Mouse (Mus musculus): ENCODE data around the gene Gstm2.

Gstm2 gene

DNA sequence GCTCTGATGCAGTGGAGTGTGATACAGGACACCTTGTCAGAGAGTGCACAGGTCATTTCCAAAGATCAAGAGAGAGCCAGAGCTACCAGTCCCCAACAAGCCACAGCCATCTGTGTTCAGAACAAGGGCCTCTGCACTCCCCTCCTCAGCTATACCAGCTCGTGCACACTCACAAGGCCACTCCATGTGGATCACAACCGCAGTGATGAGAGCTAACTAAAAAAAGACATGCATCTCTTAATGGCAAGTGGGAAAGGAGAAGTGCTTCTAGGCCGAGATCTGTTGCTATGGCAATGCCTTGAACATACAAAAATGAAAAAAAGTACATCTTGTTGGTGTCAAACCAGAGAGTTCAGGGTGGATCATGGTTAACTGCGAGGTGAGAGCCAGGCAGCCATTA is 46.4 kb downstream of the Gstm2 start:
- DNase-seq: no peak

DNA sequence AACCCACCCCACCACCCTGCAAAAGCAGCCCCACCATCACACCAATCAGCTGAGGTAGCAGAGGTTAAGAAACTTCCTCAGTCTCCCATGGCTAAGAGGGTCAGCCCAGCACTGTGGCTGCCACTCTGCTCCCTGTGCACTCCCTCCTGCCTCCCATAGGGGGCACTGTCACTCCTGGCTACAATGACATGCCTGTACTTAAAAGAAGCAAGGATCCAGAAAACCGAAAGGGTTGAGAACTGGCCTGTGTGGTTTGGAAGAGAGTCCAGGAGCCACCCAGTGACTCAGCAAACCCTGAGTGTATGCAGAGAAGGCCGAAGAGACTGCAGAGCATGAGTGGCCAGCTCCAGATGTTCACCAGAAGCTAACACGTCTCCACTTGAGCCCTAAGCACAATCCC is 46.9 kb downstream of the Gstm2 start:
- peak; percentile 73 for DNase-seq

DNA sequence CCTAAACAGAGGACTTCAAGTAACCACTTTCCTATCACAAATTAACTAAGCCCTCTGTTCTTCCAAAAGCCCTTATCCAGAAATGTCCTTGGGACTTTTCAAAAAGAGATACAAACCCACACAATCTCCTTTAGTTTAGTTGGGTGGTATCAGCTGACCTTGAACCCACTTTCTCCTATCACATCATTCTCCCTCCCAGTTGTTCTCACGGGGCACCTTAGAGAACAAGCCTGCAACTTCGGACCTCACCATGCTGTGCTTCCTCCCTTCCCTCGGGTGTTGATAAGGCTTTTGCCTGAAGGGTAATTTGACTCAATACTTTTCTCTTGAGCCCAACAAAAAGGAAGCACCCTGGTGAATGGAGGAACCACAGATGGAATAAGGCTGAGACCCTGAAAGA is 50.4 kb downstream of the Gstm2 start:
- no peak for DNase-seq

DNA sequence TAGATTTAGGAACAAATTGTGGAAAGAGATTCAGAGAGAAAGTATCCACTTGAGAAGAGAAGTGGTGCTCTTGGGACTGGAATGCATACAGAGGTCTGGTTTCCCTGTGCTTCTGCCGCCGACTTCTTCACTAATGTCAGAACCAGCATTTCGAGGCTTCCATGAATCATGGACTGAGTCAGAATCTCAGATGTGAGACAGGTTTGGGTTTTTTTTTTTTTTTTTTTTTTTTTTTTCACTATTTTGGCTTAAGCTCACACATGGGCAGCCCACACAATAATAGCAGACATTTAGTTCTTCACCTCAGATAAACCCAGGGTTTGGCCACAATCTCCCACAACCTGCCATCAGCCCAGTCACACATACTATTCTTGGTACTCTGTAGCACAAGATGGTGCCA is 51.0 kb downstream of the Gstm2 start:
- DNase-seq: no peak

DNA sequence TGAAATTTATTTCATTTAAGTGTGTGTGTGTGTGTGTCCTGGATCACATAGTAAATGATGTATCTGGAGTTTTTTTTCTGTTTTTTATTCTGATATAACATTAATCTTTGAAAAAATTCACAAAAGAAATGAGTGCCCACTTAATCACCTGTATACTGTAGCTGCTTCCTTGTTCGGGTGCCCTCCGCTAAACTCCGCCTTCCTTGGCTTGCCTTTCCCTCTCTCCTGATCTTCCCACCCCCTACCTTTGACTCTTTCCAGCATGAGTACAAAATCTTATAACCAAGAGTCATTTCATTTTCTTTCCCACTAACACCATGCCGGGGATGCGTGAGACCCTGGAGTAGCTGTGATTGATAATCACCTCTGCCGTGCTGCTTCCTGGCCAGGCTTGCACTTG is 54.1 kb downstream of the Gstm2 start:
- DNase-seq: no peak

Data from lung, postnatal 14 days (tissue).